Mouse (Mus musculus): ENCODE measurements around the gene Ugt1a7c.

DNA sequence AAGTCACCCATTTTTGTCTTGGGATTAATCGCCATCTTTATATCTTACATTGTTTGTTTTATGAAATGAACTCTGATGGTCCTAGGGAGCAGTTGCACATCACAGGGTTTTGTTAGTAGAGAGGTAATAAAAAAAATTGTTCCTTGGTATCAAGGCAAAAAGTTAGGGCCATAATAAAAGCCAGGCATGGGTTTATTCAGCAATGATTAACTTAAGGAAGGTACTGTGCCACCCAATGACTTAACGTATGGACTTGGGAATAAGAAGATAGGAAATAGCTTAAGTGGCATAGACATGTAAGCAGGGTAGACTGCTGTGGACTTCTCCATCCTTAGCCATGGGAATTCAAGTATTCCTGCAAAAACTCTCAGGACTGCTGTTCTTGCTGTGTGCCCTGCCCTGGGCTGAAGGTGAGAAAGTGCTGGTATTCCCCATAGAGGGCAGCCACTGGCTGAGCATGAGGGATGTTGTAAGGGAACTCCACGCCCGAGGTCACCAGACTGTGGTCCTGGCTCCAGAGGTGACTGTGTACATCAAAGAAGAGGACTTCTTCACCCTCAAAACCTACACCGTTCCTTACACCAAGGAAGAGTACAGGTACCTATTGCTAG lies 91.6 kb downstream of the Ugt1a7c start:
- TF ChIP-seq CTCF (IDR thresholded peaks at IDR 0.05; ENCODE audit: insufficient read depth, low read depth, low read length) (no peak), POLR2A (IDR thresholded peaks at IDR 0.05; ENCODE audit: insufficient read depth, low read depth, low read length) (no peak)
